Mouse (Mus musculus) neural tube, embryonic 10.5 days (tissue): Measurements from ENCODE around the gene Prkrip1.
"Not testable (repeated sequence)": the region's sequence is repeated elsewhere in the genome, so short reads cannot be mapped to it uniquely, and the experiment has no call there.

Source experiments
- DNase-seq: peaks from one replicate; pipeline ENCODE4 v3.0.0-alpha.2; 2017; ENCODE audit warnings: low spot score; ENCODE audit errors: extremely low spot score

Prkrip1 gene

DNA sequence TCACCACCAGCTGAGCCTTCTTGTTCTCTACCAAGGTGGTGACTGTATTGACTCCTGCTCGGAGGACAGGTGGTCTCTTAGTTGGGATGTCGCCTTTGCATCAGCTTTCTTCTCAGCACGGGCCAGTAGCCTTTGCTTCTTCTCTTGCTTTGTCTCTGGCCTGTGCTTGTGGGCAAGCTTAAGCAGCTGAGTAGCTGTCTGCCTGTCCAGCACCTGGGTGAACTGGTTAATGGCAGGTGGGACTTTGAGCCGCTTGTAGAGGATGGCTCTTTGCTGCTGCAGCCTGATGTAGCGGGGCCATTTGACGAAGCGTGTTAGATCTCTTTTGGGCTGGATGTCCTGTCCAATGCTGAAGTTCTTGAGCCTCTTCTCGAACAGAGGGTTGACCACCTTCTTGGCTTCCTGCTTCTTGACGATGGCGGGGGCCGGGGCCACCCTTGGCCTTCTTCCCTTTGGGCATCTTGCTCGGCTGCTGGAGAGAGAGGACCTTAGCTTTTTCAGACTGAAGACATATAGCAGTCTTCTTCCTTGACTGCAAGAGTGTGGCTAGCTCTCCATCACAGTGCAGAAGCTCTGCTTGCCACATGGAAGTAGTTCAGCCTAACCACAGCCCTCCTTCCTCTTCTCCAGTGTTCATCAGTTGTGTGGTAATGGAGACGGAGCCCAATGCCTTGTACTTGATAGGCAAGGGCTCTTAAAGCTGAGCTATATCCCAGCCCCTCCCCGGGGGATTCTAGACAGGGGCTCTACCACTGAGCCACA, 12.8 kb upstream of the Prkrip1 start:
- not testable (repeated sequence) for DNase-seq

- no peak for DNase-seq
Measured at GRCm38 (mm10) chr5:136210549-136210948, 11.8 kb upstream of the Prkrip1 start.

- DNase-seq: peak; percentile 74
Measured at GRCm38 (mm10) chr5:136201832-136202231, 3.1 kb upstream of the Prkrip1 start.

DNA sequence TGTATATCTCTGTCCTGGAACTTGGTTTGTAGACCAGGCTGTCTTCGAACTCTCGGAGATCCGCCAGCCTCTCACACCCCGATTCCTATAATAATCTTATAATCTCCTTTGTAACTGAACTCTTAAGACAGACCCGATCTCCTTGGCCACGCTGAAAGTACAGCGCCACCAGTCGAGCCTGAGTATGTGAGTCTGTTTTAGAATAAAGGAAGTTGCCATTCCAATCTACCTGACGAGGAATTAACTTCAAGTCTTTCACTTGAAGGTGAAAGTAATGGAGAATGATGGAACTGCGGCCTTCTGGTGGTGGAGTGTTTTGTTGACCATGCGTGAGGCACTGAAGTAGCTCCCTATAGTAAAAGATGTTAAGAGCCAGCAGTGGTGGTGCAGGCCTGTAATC, 763 bp upstream of the Prkrip1 start:
- DNase-seq: peak; percentile 28

DNA sequence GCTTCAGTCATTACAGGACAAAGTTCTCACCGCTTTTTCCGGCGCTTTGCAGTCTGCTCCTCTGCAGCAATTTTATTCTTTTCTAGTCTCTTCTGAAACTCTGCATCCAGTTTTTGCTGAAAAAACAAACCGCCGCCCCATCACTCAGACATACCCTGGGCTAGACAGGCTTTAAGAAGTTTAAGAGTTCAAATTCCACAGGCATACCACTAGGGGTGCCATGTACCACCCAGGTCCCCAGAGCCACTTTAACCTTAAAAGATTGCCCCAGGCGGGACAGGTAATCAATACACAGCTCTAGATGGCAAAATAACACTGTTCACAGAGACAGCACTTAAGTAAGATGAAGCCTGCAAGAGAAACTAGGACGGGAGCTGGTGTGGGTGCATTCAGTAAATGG, 6.9 kb downstream of the Prkrip1 start:
- no peak for DNase-seq

DNA sequence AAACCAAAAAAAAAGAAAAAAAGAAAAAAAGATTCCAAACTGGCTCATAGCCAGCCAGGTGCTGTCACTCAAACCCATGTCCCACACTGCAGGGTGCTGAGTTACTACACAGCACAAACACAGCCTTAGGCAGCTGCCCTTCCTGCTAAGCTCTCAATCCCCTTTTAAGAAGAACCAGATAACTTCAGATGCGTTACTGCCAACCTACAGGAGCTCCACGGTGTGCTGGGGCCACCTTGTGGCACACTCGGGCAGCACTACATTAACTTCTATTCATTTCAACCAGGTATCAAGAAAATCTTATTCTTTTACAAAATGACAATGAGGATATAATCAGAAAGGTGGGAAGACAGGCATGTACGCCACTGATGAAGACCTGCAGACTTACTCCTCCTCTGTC, 12.0 kb downstream of the Prkrip1 start:
- peak; percentile 24 for DNase-seq

DNA sequence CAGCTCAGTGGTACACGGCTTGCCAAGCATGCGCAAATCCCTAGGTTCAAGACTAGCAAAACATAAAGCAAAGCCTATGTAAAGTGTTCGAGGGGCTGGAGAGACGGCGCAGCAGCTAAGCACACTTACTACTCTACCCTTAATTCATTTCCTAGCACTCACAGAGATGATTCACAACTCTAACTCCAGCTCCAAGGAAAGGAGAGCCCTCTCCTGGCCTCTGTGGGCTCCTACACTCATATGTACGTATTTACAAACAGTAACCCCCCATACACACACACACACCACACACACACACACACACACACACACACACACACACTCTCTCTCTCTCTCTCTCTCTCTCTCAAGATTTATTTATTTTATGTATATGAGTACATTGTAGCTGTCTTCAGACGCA, 15.0 kb downstream of the Prkrip1 start:
- no peak for DNase-seq

DNA sequence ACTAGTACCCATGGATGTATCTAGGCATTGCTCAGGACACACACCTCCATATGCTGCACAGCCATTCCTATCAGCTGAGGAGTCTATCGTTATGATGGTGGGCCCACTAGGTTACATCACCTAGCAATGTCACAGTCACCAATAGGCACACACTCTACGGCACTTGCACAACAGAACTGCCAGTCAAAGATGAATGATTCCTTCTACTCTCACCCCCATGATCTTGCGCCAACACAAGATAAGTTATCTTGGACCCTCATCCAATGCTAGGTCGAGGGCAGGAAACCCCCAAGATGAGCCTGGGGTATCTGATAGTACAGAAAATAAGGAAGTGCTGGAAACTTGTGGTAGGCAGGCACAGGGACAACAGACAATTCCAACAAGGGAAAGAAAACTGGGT, 15.9 kb downstream of the Prkrip1 start:
- DNase-seq: no peak

DNA sequence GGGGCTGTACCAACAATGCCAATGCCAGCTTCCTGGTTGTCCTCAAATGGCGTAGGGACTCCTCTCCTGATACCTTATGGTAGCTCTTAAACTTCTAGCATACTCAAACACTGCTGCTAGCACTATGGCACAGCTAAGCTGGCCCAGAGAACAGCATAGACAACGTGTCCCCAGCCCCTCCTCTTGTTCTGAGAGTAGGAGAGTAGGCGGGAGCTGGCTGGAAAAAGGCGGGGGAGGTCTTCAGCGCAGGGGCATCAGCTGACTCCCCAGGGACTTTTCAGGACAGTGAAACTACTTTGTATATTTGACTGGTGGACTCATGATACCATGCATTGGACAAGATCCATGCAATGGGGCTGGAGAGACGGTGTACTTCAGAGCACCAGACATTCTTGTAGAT, 16.7 kb downstream of the Prkrip1 start:
- no peak for DNase-seq

DNA sequence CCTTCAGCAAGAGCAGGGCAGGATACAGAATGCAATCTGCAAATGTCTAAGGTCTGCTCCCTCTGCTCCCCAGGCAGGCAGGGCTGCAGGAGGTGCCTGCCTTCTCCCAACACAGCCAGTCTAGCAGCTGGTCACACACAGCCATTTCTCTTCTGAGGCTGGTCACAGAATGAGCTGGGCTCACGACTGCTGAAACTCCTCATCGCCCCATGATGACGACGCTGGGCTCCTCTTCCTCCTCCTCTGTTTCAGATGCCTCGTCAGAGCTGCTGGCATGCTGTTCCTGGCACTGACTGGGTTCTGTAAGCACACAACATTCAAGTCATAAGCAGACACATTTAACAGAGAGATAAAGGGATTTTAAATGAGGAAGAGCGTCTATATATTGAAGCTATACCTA, 17.6 kb downstream of the Prkrip1 start:
- DNase-seq: no peak

GRCm38 (mm10) chr5:136179594-136179993, 19.2 kb downstream of the Prkrip1 start:
- DNase-seq: no peak

- DNase-seq: no peak
Measured at GRCm38 (mm10) chr5:136173606-136174463, 24.9 kb downstream of the Prkrip1 start.

- no peak for DNase-seq
Measured at GRCm38 (mm10) chr5:136172939-136173338, 25.8 kb downstream of the Prkrip1 start.

- no peak for DNase-seq
Measured at GRCm38 (mm10) chr5:136171363-136172341, 27.1 kb downstream of the Prkrip1 start.

DNA sequence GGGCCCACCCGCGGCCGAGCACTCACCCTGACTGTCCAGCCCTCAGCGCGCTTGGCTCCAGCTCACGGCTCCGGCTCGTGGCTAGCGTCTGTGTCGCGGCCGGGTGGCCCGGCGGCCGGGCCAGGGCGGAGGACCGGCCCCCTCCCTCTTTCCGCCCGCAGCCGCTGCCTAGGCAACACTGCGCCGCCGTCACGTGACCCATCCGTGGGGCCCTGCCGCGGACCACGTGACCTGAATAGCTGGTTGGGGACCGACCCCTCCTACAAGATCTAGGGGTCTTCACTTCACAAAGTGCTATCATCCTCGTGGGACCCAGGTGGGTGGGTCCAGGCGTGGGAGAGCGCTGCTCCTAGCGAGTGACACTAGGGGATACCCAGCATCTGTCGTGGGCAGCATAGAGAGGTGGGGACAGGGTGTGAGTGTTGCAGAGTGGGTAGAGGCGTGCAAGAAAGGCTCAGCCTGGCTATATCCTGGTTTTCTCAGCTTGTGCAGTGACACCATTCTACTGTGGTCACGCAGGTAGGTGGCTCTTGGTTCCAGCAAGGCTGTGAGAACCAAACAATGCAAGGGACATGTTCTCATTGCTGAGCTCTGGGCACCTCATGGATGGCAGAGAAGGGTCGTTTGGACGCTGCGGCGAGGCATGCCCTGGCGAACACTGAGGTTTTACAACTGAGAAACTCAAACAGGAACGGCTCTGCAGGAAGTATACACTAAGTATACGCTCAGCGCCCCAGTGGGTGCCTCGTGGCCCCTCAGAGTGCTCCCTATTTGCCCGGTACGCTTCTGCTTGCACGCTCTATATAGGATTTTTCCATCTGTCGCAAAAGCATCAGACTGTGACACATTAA, 28.0 kb downstream of the Prkrip1 start, which contains the start of gene Orai2:
Gene Orai2 (minus strand): TSS at position 202 of the 851 bp plus-strand sequence.
- peak; percentile 89 for DNase-seq

- DNase-seq: no peak
Measured at GRCm38 (mm10) chr5:136169626-136170511, 28.9 kb downstream of the Prkrip1 start.

DNA sequence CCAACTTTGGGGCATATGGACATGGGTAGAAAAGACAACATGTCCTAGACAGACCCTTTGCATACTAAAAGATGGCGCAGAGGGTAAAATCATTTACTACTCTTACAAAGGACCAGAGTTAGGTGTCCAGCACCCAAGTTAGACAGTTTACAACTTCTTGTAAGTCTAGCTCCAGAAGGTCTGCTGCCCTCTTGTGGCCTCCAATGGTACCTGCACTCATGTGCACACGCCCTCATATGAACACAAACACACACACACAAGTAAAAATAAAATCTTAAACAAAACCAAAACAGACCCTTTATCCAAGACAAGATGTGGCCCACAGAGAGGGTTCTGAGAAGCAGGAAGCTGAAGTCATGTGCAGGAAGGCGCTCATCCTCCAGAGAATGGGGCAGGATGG, 30.7 kb downstream of the Prkrip1 start:
- DNase-seq: no peak

GRCm38 (mm10) chr5:136167296-136167695, 31.5 kb downstream of the Prkrip1 start:
- no peak for DNase-seq

- DNase-seq: no peak
Measured at GRCm38 (mm10) chr5:136165246-136165645, 33.5 kb downstream of the Prkrip1 start.
